Mouse (Mus musculus) megakaryocyte progenitor cell, adult 5-6 weeks (primary cell): ENCODE measurements at regions not wholly inside any gene's neighbourhood (a gene's known extent, or its start where the extent isn't known, plus 50 kb on each side); places are given as distances from the start of the nearest gene placed in this dataset.

Experiments used
- ATAC-seq: replicated peaks from 2 replicates; pipeline ENCODE4 v1.8.0; 2016; ENCODE audit warnings: mild to moderate bottlenecking, moderate TSS enrichment, inconsistent platforms; ENCODE audit not compliant: poor library complexity

- ATAC-seq = peak; percentile 98
Measured at GRCm38 (mm10) chr13:74563483-74564330, 69.9 kb upstream of the Zfp825 start.

- ATAC-seq = peak; percentile 48
Measured at GRCm38 (mm10) chr13:74564331-74564727, 70.5 kb upstream of the Zfp825 start.

GRCm38 (mm10) chr13:74569967-74570366 is 69.4 kb upstream of the Erap1 start:
- ATAC-seq = 0 out of 2 replicates have a peak, but pooled peaks have one; percentile 55
